Mouse (Mus musculus): ENCODE data around the gene G430095P16Rik. TPM values are rescaled to one million over a fixed set of nuclear protein-coding genes. Genes with fewer than 3 reads are reported as not detected.

G430095P16Rik gene
- polyA plus RNA-seq, 1 experiment: 2.0 TPM

GRCm38 (mm10) chr8:84745032-84745925, 22.5 kb downstream of the G430095P16Rik start:
- 25% methylated on average over 17 of the region's 17 CpGs for WGBS
- DNase-seq: no peak
- H3K4me1 ChIP-seq (ENCODE audit: control insufficient read depth, insufficient read depth, low read length): peaks cover 54% of the 10 kb centered on the region
- H3K4me3 ChIP-seq (replicated peaks; ENCODE audit: extremely low read depth, low read depth, low read length): no peak overlapping the region
- no peak for TF ChIP-seq CTCF (IDR thresholded peaks at IDR 0.05; ENCODE audit: insufficient read depth, low read length)
- TF ChIP-seq POLR2A (IDR thresholded peaks at IDR 0.05; ENCODE audit: borderline replicate concordance, extremely low read depth, low read depth, low read length): no peak

GRCm38 (mm10) chr8:84749519-84749918, 26.7 kb downstream of the G430095P16Rik start:
- no peak for DNase-seq
- H3K4me3 ChIP-seq (replicated peaks; ENCODE audit: extremely low read depth, low read depth, low read length): no peak overlapping the region
- 64% methylated on average over 16 of the region's 16 CpGs for WGBS
- peaks cover 14% of the 10 kb centered on the region for H3K4me1 ChIP-seq (ENCODE audit: control insufficient read depth, insufficient read depth, low read length)
- TF ChIP-seq POLR2A (IDR thresholded peaks at IDR 0.05; ENCODE audit: borderline replicate concordance, extremely low read depth, low read depth, low read length) (no peak), CTCF (IDR thresholded peaks at IDR 0.05; ENCODE audit: insufficient read depth, low read length) (no peak)

- no peak overlapping the region for H3K4me3 ChIP-seq (replicated peaks; ENCODE audit: extremely low read depth, low read depth, low read length)
- DNase-seq: no peak
- H3K4me1 ChIP-seq (ENCODE audit: control insufficient read depth, insufficient read depth, low read length): peaks cover 8% of the 10 kb centered on the region
- WGBS: 90% methylated on average over 6 of the region's 6 CpGs
- no peak for TF ChIP-seq POLR2A (IDR thresholded peaks at IDR 0.05; ENCODE audit: borderline replicate concordance, extremely low read depth, low read depth, low read length)
- TF ChIP-seq CTCF (IDR thresholded peaks at IDR 0.05; ENCODE audit: insufficient read depth, low read length): no peak
Observed at GRCm38 (mm10) chr8:84752734-84753582, 30.2 kb downstream of the G430095P16Rik start.

GRCm38 (mm10) chr8:84757501-84757900, 34.7 kb downstream of the G430095P16Rik start:
- H3K4me1 ChIP-seq (ENCODE audit: control insufficient read depth, insufficient read depth, low read length): peaks cover 9% of the 10 kb centered on the region
- WGBS: 61% methylated on average over 5 of the region's 5 CpGs
- no peak overlapping the region for H3K4me3 ChIP-seq (replicated peaks; ENCODE audit: extremely low read depth, low read depth, low read length)
- no peak for DNase-seq
- no peak for TF ChIP-seq POLR2A (IDR thresholded peaks at IDR 0.05; ENCODE audit: borderline replicate concordance, extremely low read depth, low read depth, low read length)
- TF ChIP-seq CTCF (IDR thresholded peaks at IDR 0.05; ENCODE audit: insufficient read depth, low read length): no peak

DNA sequence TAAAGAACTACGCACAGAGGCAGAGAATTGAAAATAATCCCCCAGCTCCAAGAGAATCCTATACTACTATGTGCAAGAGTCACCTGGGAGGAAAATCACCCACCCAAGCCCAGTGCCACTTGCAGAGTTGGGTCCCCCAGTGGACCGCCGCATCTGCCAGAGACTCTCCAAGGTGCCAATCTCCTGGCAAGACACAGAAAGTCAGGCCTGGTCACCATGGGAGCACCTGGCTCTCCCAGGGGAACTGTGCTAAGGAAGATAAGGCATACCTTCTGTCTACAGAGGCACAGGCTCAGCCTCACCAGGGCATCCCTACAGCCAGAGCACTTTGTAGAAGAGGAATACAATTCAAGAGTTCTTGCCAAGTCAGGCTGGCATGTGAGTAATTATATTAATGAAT, 35.5 kb downstream of the G430095P16Rik start:
- Histone ChIP-seq H3K4me1 (ENCODE audit: control insufficient read depth, insufficient read depth, low read length) (peaks cover 9% of the 10 kb centered on the region), H3K4me3 (replicated peaks; ENCODE audit: extremely low read depth, low read depth, low read length) (no peak overlapping the region)
- WGBS: 97% methylated on average over 3 of the region's 3 CpGs
- no peak for DNase-seq
- TF ChIP-seq CTCF (IDR thresholded peaks at IDR 0.05; ENCODE audit: insufficient read depth, low read length) (no peak), POLR2A (IDR thresholded peaks at IDR 0.05; ENCODE audit: borderline replicate concordance, extremely low read depth, low read depth, low read length) (no peak)

- 55% methylated on average over 7 of the region's 7 CpGs for WGBS
Observed at GRCm38 (mm10) chr8:84759126-84759525, 36.3 kb downstream of the G430095P16Rik start.

GRCm38 (mm10) chr8:84759718-84760117, 36.9 kb downstream of the G430095P16Rik start:
- H3K4me3 ChIP-seq (replicated peaks; ENCODE audit: extremely low read depth, low read depth, low read length): no peak overlapping the region
- H3K4me1 ChIP-seq (ENCODE audit: control insufficient read depth, insufficient read depth, low read length): peaks cover 14% of the 10 kb centered on the region
- no peak for TF ChIP-seq CTCF (IDR thresholded peaks at IDR 0.05; ENCODE audit: insufficient read depth, low read length)
- no peak for TF ChIP-seq POLR2A (IDR thresholded peaks at IDR 0.05; ENCODE audit: borderline replicate concordance, extremely low read depth, low read depth, low read length)
- WGBS: 86% methylated on average over 10 of the region's 10 CpGs
- DNase-seq: no peak

More at GRCm38 (mm10) chr8:84759126-84759525, 36.3 kb downstream of the G430095P16Rik start:
- no peak for TF ChIP-seq POLR2A (IDR thresholded peaks at IDR 0.05; ENCODE audit: borderline replicate concordance, extremely low read depth, low read depth, low read length)
- TF ChIP-seq CTCF (IDR thresholded peaks at IDR 0.05; ENCODE audit: insufficient read depth, low read length): peak; percentile 66
- H3K4me1 ChIP-seq (ENCODE audit: control insufficient read depth, insufficient read depth, low read length): peaks cover 11% of the 10 kb centered on the region
- H3K4me3 ChIP-seq (replicated peaks; ENCODE audit: extremely low read depth, low read depth, low read length): no peak overlapping the region
- DNase-seq: peak; percentile 62

DNA sequence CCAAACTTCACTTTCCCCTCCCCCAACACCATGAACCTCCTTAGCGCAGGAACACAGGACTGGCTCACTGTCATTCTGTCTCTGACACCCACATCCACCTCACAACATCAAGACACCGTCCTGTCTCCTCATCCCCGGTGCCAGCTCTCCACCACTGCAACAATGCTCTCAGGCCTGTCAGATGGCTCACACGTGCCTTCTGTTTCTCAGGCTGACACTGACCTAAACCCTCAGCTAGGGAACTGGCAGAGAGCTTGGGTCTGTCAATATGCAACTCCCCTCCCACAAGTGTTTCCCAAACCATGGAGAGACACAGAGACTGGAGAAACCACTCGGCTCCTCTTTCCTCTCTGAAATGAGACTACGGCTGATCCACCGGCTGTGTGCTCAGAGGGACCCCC, 37.6 kb downstream of the G430095P16Rik start:
- 48% methylated on average over 7 of the region's 7 CpGs for WGBS
- Histone ChIP-seq H3K4me1 (ENCODE audit: control insufficient read depth, insufficient read depth, low read length) (peaks cover 16% of the 10 kb centered on the region), H3K4me3 (replicated peaks; ENCODE audit: extremely low read depth, low read depth, low read length) (no peak overlapping the region)
- TF ChIP-seq CTCF (IDR thresholded peaks at IDR 0.05; ENCODE audit: insufficient read depth, low read length): no peak
- TF ChIP-seq POLR2A (IDR thresholded peaks at IDR 0.05; ENCODE audit: borderline replicate concordance, extremely low read depth, low read depth, low read length): no peak
- DNase-seq: no peak

DNA sequence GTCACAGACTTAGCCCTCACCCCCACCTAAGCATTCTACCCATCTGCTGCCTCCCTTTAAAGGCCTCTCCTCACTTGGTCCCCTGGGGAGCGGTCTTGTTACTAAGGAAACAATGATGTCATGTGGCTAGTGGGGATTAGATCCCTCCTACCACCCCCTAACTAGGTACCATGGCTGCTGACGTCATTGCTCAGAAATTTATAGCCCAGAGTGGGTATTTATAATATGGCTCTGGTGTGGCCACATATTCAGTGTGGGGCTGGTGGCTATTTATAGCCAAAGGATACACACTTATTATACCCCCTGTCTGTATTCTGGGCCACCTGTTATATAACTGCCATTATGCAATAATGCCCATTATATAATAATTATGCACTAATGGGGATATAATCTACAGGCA, 38.1 kb downstream of the G430095P16Rik start:
- no peak for DNase-seq
- H3K4me3 ChIP-seq (replicated peaks; ENCODE audit: extremely low read depth, low read depth, low read length): no peak overlapping the region
- 68% methylated on average over 2 of the region's 2 CpGs for WGBS
- peaks cover 19% of the 10 kb centered on the region for H3K4me1 ChIP-seq (ENCODE audit: control insufficient read depth, insufficient read depth, low read length)
- TF ChIP-seq POLR2A (IDR thresholded peaks at IDR 0.05; ENCODE audit: borderline replicate concordance, extremely low read depth, low read depth, low read length) (no peak), CTCF (IDR thresholded peaks at IDR 0.05; ENCODE audit: insufficient read depth, low read length) (no peak)

Measured in lung, adult 2 months (tissue).